Mouse (Mus musculus) T-cell, adult 2 months (primary cell): ENCODE data around the gene Eif4a1.
"Not testable (repeated sequence)": the region's sequence is repeated elsewhere in the genome, so short reads cannot be mapped to it uniquely, and the experiment has no call there.

Source experiments
- DNase-seq: peaks from one replicate; pipeline ENCODE4 v3.0.0; 2022; ENCODE audit warnings: low spot score

Gene Eif4a1

GRCm38 (mm10) chr11:69633128-69633866 lies 38.9 kb downstream of the Eif4a1 start:
- DNase-seq: no peak

- DNase-seq: peak; percentile 99
Measured at GRCm38 (mm10) chr11:69632284-69633089, 39.7 kb downstream of the Eif4a1 start, which contains the start of gene Fxr2. Gene Fxr2 (plus strand): TSS chr11:69632990.

GRCm38 (mm10) chr11:69629802-69630201 lies 42.4 kb downstream of the Eif4a1 start:
- peak; percentile 28 for DNase-seq

- DNase-seq: peak; percentile 72
Measured at GRCm38 (mm10) chr11:69628286-69628685, 43.9 kb downstream of the Eif4a1 start.

- DNase-seq: not testable (repeated sequence)
Measured at GRCm38 (mm10) chr11:69624339-69624738, 47.9 kb downstream of the Eif4a1 start.

GRCm38 (mm10) chr11:69623006-69623405 lies 49.2 kb downstream of the Eif4a1 start:
- no peak for DNase-seq

- DNase-seq: no peak
Measured at GRCm38 (mm10) chr11:69622406-69622805, 49.8 kb downstream of the Eif4a1 start.

- no peak for DNase-seq
Measured at GRCm38 (mm10) chr11:69621571-69622268, 50.5 kb downstream of the Eif4a1 start, which contains the start of gene Sat2. Gene Sat2 (plus strand): TSS chr11:69622024.

GRCm38 (mm10) chr11:69620394-69621081 lies 51.7 kb downstream of the Eif4a1 start:
- DNase-seq: no peak

- no peak for DNase-seq
Measured at GRCm38 (mm10) chr11:69617805-69618204, 54.4 kb downstream of the Eif4a1 start, which contains the start of gene Shbg. Gene Shbg (minus strand): TSS chr11:69617905.
